Mouse (Mus musculus): ENCODE measurements around the gene D630036H23Rik.
"Not testable (repeated sequence)": the region's sequence is repeated elsewhere in the genome, so short reads cannot be mapped to it uniquely, and the experiment has no call there.

The D630036H23Rik gene

DNA sequence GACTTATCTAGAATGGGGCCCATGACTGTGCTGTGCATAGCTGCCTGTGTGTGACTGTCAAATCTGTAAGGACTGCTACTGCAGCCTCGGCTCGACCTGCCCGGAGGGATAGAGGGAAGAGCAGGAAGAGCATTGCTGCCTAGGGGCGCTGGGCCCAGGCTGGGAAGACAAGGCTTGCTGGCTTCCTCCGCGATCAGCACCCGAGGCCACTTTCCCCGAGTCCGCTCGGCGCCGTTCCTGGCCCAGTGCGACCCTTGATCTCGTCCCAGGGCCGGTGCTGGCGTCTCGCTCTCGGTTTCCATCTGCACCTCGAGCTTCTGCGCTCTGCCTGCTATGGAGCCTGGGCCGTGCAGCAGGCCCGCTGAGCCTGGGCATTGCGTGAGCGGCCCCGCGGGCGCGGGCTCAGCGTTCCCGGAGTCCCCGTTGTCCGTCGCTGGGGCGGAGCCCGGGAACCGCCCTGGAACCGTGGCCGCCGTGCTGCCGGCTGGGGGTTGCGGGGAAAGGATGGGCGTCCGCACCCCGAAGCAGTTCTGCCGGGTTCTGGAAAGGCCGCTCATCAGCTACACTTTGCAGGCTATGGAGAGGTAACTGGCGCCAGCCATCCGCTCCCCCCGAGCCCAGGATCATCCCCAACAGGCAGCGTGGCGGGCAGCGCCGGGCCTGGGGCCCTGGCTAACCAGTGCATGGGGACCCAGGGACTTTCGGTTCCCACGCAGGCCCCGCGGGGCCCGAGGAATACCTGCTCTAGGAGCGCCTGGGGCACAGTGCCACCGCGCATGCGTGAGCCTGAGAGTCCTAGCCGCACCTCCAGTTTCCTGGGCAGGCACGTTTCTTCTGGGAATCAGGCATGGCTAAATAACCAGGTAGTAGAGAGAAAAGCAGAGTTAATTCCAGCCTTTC, at the start of gene D630036H23Rik, which contains the start of gene Ispd:
Gene D630036H23Rik (minus strand): TSS at position 741 of the 900 bp plus-strand sequence.
Gene Ispd (plus strand): TSS at position 10 of the 900 bp plus-strand sequence.
- peak; percentile 59 for DNase-seq (ENCODE audit: extremely low read depth, low read depth)

DNA sequence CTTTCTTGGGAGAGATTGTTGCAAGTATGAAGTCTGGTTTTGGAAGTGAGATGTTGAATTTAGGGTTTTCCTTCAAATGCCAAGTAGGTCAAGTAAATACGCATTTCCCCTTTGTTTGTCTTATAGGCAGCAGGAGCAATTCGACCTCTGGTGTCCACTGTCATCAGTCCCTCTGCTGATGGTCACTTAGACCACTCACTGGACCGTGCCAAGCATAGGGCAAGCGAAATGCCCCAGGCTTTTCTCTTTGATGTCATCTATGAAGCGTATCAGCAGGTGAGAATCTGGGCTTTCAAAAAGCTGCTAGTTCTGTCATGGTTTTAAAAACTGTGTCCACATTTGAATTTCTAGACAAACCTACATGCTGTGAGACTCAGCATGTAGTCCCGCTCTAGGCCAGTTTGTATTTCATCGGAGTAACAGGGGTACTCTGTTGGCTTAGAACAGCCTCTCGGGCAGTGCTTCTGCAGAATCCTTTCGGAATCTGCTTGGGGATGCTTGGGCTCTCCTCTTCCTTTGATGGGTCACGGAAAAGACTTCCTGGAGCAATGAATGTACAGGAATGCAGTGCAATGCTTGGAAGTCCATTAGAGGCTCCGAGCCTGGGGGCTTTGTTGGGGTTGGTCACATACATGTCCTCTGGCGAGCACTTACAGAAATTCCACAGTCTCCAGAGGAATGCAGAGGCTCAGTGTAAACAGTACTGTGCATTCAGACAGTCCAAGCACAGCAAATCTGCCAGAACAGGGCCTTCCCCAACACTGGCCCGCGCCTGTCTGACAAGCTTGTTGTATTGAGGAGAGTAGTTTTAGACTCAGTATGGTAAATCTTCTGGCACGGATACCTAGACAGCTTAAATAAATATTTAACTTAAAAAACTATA, 44.4 kb upstream of the D630036H23Rik start:
- DNase-seq (ENCODE audit: extremely low read depth, low read depth): no peak

DNA sequence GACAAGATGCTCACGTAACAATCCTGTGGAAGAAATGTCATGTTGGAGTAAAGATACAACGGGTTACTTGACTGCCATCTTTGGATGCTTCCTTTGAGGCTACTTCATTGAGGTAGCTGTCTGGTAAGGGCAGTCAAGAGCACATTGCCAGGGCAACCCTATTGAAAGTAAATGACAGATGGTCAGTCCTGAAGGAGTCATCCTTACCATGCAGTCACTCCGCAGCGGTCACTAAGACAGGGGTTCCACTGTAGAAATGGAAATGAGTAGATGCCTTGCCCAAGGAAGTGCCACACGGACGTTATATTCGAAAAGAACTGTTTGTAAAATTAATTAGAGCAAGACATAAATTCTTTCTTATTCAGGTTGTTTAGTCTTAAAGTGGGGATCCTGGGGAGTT, 43.3 kb upstream of the D630036H23Rik start:
- no peak for DNase-seq (ENCODE audit: extremely low read depth, low read depth)

DNA sequence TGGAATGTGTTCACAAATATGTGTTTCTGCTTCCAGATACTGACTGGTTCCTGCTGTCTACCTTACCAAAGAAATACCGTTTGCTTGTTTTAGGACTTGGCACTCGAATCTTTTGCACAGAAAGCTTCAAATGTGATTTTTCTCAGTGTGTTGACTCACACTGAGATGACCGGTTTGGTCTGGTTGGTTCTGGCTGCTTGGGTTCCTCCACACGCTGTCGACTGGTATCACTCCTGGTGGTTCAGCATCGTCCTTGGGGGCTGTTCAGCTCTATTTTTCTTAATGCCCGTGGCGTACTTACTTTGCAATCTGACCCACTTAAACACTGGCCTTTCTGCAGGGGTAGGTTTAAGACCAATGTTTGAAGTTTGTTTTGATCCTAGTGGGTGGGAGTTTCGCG, 41.7 kb upstream of the D630036H23Rik start:
- no peak for DNase-seq (ENCODE audit: extremely low read depth, low read depth)

DNA sequence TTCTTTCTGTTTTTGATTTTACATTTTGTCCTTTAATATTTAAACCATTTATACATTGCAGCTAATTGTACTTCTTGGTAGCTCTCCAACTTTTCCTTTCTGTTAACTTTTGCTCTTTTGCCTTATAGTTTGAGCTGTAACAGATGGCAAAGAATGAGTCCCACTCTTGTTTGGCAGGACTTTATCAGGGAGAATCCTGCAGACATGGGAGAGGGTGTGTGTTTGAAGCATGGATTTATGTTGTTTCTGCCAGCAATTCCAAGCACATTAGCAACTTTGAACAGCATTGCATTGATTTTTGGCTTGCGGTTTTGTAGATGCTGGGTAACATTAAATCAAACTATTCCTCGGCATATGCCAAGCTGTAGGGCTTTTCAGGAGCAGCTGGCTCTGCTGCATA, 13.1 kb upstream of the D630036H23Rik start:
- DNase-seq (ENCODE audit: extremely low read depth, low read depth): no peak

DNA sequence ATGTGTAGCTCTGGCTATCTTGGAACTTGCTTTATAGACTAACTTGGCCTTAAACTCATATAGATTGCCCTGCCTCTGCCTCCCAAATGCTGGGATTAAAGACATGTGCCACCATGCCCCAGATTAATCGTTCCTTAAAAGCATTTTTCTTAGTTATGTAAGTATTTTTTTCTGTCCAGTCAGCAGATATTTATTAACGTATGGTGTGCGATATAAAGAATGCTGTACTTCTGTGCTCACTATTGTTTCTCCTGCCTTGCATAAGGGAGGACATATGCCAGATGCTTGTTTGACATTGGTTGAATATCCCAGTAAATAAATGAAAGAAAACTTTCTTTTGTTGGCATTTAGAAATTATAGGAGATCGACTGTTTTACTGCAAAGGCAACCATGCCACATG, 5.0 kb upstream of the D630036H23Rik start:
- no peak for DNase-seq (ENCODE audit: extremely low read depth, low read depth)

DNA sequence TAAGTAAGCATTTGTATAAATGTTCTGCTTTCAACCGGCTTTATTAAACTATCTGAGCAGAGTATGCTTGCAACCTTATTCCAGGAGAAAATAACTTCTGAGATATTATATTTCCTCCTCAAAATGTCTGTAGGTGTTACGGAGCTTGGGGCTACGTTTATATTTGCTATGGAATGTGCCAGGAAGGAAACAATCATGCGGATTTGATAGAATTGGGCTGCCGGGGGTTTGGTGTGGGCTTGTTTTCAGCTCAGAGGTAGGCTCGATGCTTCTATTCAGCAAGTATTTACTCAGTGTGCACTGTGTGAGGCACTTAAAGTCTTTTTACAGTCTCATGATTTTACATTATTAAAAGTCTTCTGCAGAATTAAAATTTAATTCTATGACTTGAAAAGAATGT, 3.4 kb upstream of the D630036H23Rik start:
- no peak for DNase-seq (ENCODE audit: extremely low read depth, low read depth)

DNA sequence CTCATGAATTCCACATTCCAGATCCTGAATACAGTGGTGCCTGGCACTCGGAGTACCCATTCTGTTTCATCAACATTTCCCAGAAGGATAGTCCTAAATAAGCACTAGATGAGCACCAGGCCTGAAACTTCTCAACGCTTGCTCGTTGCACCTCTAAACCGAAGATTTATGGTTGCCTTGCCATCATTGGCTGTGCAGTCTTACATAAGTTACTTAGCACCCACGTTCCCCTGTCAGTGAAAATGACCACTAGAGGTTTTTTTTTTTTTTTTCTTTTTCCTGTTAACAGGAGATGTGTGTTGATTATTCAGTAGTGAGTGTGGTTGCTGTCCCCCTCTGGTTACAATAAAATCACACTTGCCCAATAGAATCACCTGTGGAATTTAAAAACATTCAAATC, 1.2 kb downstream of the D630036H23Rik start:
- peak; percentile 2 for DNase-seq (ENCODE audit: extremely low read depth, low read depth)

DNA sequence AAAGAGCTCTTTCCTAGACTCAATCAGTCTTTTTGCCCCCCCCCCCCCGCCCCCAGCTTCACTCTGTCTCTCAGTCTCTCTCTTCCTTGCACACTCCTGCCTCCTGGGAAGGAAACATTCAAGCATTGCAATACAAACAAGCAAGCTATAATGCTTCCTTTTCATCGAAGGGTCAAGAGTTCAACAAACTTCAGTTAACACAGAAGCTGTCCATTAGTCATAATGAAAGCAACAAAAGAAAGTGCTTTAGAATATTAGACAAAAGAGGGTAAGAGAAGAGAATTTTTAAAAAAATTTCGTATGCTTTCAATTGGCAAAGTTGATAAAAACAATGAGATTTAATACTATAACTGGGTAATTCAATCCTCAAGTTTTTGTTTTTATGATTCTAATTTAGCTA, 1.7 kb downstream of the D630036H23Rik start:
- DNase-seq (ENCODE audit: extremely low read depth, low read depth): no peak

DNA sequence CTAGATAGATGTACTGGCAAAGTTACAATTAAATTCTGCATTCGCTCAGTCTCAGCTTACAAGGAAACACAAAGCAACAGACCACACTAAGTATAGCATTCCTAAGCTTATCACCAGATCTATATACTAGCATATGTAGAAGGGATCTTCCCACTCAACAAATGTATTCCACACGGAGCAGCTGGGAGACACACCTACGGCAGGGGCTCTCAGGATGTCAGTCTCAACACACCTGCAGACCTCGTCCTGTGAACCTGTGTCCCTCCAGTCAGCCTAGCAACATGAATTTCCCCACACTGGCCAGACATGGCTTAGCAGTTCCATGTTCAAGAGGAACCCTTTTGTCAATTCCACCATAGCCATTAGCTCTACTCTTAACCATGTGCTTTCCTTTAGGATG, 5.6 kb downstream of the D630036H23Rik start:
- not testable (repeated sequence) for DNase-seq (ENCODE audit: extremely low read depth, low read depth)

DNA sequence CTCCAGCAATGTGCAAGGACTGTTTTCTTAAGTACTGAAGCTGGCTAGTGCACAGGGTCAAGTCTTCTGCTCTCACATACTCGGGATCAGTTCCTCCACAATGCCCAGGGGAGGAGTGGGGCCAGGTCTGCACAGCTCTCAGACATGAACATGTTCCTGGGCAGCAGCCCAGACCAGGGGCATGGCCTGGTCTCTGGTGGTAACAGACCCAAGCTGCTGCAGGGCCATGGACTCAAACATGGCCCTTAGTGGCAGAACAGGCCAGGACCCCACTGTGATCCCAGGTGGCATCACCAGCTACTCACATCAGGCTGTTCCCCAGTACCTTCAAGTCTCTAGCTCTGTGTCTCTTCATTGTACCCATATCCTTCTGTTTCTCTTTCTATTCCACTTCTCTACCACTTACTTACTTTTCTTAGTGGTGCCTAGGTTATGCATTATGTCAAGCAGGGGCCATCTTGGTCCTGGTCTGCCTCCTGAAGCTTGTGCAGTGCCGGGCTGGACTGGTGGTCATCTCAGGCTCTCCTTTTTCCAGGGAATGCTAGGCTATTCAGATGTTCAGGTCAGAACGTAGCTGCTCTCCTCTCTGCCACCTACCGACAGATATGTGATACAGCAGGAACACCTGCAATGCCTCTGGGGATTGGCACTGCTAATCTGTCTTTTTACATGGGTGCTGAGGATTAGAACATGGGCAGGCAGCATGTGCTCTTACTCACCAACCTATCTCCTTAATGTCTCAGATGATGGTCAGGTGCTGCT, 8.6 kb downstream of the D630036H23Rik start:
- DNase-seq (ENCODE audit: extremely low read depth, low read depth): no peak

DNA sequence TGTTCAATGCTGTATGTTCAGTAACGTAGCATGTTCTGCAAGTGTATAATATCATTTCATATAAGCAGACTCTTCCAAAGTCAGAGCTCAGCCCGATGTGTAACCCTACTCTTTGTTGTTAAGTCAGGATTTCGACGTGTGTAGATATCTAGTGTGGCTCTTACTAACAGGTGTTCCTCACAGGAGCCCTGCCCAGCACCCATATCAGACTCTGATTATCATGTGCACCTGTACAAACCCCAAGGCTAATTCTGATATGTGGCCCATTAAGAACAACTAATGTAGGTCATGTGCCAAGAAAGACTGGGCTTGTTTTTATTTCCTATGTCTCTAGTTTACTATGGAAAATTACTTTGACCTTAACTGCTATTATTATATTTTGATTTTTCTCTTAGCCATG, 18.0 kb downstream of the D630036H23Rik start:
- DNase-seq (ENCODE audit: extremely low read depth, low read depth): no peak

DNA sequence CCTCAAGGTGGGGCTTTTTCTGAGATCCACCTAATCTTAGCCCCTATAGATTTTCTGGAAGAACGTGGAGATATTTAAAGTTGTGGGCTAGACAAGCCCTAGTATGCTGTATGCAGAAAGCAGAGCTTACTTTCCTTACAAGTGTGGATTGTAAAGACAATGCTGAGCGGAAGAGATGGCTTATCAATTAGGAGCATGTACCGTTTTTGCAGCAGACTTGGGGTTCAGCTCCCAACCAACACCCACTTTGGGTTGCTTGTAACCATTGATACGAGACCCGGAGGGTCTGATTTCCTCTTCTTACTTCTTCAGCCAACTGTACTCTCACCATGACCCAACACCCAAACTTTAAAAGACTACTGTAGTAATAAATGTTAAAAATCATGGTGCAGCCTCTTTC, 21.3 kb downstream of the D630036H23Rik start:
- peak; percentile 77 for DNase-seq (ENCODE audit: extremely low read depth, low read depth)

DNA sequence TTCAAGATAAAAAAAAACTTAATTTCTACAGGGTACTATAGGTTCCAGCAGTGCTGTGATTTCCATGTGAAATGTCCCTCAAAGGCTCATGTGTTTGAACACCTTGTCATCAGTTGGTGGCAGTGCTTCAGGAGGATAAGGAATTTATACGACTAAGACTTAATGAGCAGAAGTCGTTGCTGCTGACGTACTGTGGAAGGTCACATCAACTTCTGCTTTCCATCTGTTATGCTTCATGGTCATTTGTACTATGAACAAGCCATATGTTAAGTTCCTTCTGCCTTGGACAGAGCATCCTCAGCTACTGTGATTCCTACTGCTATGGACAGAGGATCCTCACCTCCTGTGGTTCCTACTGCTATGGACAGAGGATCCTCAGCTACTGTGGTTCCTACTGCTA, 21.9 kb downstream of the D630036H23Rik start:
- DNase-seq (ENCODE audit: extremely low read depth, low read depth): peak; percentile 47

DNA sequence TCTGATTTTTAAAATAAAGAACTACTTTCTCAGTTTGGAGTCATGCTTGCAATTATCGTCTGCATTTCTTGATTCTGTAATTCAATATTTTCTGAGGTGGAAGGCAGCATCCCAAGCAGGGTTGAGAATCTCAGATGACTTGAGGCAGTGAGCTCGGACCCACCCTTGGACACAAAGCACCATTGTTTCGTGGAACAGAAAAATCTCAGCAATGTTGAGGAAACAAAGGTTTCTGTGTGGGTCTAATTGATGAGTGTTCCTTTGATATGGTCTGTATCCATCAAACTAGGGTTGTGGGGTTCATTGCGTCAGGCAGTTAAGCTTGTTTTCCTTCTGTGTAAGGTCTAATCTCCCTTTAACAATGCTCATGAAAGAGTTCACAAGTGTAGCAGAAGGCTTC, 37.9 kb downstream of the D630036H23Rik start:
- no peak for DNase-seq (ENCODE audit: extremely low read depth, low read depth)

DNA sequence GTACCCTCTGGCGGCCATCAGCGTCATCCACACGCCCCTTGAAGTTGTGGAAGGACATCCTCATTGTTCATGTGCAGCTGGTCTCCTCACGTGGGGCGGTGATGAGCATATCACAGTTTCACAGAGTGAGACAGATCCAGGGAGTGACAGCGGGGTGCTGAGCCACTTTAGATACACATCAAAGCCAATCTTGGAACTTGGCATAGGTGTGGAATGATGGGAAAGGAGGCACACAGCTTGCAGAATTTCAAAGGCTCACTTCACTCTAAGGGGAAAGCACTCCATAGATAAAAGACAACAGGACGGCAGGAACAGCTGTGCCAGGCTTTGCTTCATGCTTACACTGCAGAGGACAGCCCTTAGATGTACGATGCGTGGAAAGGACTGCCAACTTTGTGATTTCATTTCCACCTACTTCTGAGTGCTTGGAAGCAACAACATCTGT, 48.1 kb downstream of the D630036H23Rik start:
- DNase-seq (ENCODE audit: extremely low read depth, low read depth): no peak

DNA sequence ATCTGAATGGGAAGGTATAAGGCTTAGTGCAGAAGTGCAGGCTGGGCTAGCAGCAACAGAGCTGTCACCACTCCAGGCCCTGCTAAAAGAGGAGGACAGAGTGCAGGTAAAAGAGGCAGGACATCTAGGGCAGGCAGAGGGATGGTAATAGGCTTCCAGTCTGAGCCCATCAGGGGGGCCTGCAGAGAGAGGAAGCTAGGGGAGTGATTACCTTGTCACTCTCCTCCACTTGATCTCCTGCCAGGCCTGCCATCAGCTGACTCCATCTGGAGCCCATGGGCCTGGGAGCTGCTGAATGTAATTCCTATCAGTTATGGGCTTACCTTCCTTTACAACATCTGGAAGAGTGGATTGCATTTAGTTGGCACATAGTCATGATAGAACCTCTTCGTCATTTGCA, 49.3 kb downstream of the D630036H23Rik start:
- no peak for DNase-seq (ENCODE audit: extremely low read depth, low read depth)

Measured in MEL-GATA-1-ER (cell line).